Mouse (Mus musculus) ES-E14 (cell line): ENCODE data around the gene Fam19a3.

Experiments
- ZC3H11A ChIP-seq: IDR thresholded peaks from 2 replicates; pipeline ENCODE4 v1.6.1; 2012; ENCODE audit warnings: low read depth, mild to moderate bottlenecking, inconsistent platforms, low read length, borderline replicate concordance
- ZNF384 ChIP-seq: IDR thresholded peaks from 2 replicates; pipeline ENCODE4 v1.6.1; 2012; ENCODE audit warnings: low read depth, low read length, inconsistent platforms

DNA sequence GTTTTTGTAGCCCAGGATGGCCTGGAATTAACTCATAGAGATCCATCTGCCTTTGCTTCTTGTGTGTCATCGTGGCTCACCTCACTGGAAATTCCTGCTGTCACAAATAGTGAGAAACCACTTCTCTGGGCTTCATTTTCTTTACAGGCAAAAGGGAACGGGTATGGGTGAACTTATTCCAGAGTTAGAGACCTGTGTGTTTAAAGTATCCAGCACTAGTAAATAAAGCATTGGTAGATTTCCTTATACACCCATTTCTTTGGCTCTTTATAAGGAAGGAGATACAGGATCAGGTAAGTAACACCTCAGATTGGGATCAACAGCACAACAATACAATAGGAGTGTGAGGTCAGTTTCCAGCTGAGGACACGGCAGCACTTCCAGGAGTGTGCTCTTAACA lies 6.4 kb upstream of the Fam19a3 start, which contains the start of gene Rhoc:
- TF ChIP-seq ZNF384 = no peak
- no peak for TF ChIP-seq ZC3H11A
